9 mouse cellular contexts compared by ENCODE assay signal in the genomic region with DNA sequence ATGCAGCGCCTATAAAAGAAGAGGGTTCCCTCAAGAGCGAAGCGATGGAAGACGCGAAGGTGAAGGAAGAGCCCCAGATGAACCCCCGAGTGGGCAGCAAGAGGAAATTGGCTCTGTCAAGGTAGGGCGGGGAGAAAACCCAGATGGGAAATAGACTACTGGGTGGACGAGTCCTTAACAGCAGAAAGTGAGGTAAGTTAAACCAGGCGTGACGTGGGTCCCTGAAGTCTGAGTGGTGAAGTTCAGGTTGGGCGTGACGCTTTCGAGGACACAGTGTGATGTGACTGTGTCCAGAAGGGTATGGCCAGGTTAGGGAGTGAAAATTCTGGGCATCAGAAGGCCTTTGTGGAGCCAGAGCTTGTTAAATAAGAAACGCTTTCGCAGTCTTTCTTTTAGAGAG. TPM values are rescaled to one million over a fixed set of nuclear protein-coding genes. Genes with fewer than 3 reads are reported as not detected.
DNase-seq lines count a peak whose midpoint lies in the region; ATAC-seq and TF ChIP-seq lines count a peak whose summit lies in the region.
"Had no signal": no experiment of that assay in that cellular context is flagged by ENCODE, and none has a peak within 500 bp of the region (broad histone marks: within the 10 kb centered on the region; RNA-seq: fewer than 3 reads in every experiment).

No protein-coding gene starts in this region.

- peaks cover 2% of the 10 kb centered on the region; the same call in 1 of the 2 replicates for H3K4me1 ChIP-seq in cortical plate, adult 2 months (ENCODE audit: control insufficient read depth, insufficient read depth, low read length)
- peaks cover 11% of the 10 kb centered on the region for H3K4me1 ChIP-seq in hindbrain, embryonic 16.5 days (ENCODE audit: control insufficient read depth, insufficient read depth, low read depth, low read length)
- H3K4me1 ChIP-seq in midbrain, postnatal 0 days (ENCODE audit: insufficient read depth, low read length), result peaks cover 8% of the 10 kb centered on the region; the same call in 1 of the 2 replicates

- peak overlapping the region; percentile 69; the same call in 1 of the 2 replicates for H3K27ac ChIP-seq in layer of hippocampus, adult 2 months
- no peak overlapping the region for H3K27ac ChIP-seq in cortical plate, adult 2 months (ENCODE audit: insufficient read depth, low read length)
- H3K27ac ChIP-seq in hindbrain, embryonic 16.5 days (ENCODE audit: low read depth, low read length), result no peak overlapping the region
- H3K27ac ChIP-seq in midbrain, postnatal 0 days (ENCODE audit: low read depth, low read length), result peak overlapping the region; percentile 77; the same call in 1 of the 2 replicates

- H3K27me3 ChIP-seq in hindbrain, embryonic 16.5 days (replicated peaks; ENCODE audit: control insufficient read depth, insufficient read depth, low read length), result no peaks in the 10 kb centered on the region
- H3K27me3 ChIP-seq in midbrain, postnatal 0 days (ENCODE audit: insufficient read depth, low read length), result no peaks in the 10 kb centered on the region

- no peak for TF ChIP-seq CTCF in layer of hippocampus, adult 2 months (conservative IDR thresholded peaks at IDR 0.05)
- no peak for TF ChIP-seq CTCF in cortical plate, adult 2 months (IDR thresholded peaks at IDR 0.05; ENCODE audit: extremely low read depth, insufficient read depth, low read length)
- TF ChIP-seq CTCF in midbrain, postnatal 0 days (IDR thresholded peaks at IDR 0.05), result no peak

- H3K4me2 ChIP-seq in hindbrain, embryonic 16.5 days (ENCODE audit: low read length), result peak overlapping the region; percentile 76
- H3K4me2 ChIP-seq in midbrain, postnatal 0 days (ENCODE audit: low read depth, low read length, poor library complexity, severe bottlenecking), result peak overlapping the region; percentile 80

- ATAC-seq in hindbrain, embryonic 16.5 days, result peak; percentile 2; the same call in 1 of the 2 replicates
- no peak for ATAC-seq in midbrain, postnatal 0 days (ENCODE audit: low FRiP score)

- H3K9ac ChIP-seq in hindbrain, embryonic 16.5 days (ENCODE audit: low read depth, low read length), result peak overlapping the region; percentile 61
- peak overlapping the region; percentile 82 for H3K9ac ChIP-seq in midbrain, postnatal 0 days (replicated peaks; ENCODE audit: low read length, poor library complexity, severe bottlenecking)

- WGBS in hindbrain, embryonic 16.5 days, result 36% methylated on average over 15 of the region's 15 CpGs
- WGBS in midbrain, postnatal 0 days, result 29% methylated on average over 15 of the region's 15 CpGs

- H3K36me3 ChIP-seq in hindbrain, embryonic 16.5 days (ENCODE audit: control insufficient read depth, insufficient read depth, low read length), result peaks cover 11% of the 10 kb centered on the region
- peaks cover 18% of the 10 kb centered on the region for H3K36me3 ChIP-seq in midbrain, postnatal 0 days (ENCODE audit: insufficient read depth, low read length)

- H3K4me3 ChIP-seq in layer of hippocampus, adult 2 months, result peak overlapping the region; percentile 76
- peak overlapping the region; percentile 57 for H3K4me3 ChIP-seq in cortical plate, adult 2 months (ENCODE audit: insufficient read depth, low read length)
- peak overlapping the region; percentile 67 for H3K4me3 ChIP-seq in hindbrain, embryonic 16.5 days (ENCODE audit: low read length)
- H3K4me3 ChIP-seq in midbrain, postnatal 0 days (ENCODE audit: low read depth, low read length), result peak overlapping the region; percentile 69

- no peak for DNase-seq in layer of hippocampus, adult 2 months (ENCODE audit: low spot score in 2 of 2)
- DNase-seq in layer of hippocampus, postnatal 25 days (ENCODE audit: extremely low spot score in 1 of 2, low spot score in 1 of 2), result no peak
- DNase-seq in midbrain, postnatal 0 days (ENCODE audit: low spot score), result no peak
- no peak for DNase-seq in left cerebral cortex, postnatal 4 days
- DNase-seq in layer of hippocampus, postnatal 10 days (ENCODE audit: low spot score in 2 of 2), result no peak
- DNase-seq in layer of hippocampus, postnatal 36 days, result no peak
- DNase-seq: adrenal gland, postnatal 25 days had no signal

- intact Hi-C loops in left cerebral cortex, postnatal 4 days (cut with DNase I), result no loop called here

- H3K9me3 ChIP-seq in hindbrain, embryonic 16.5 days (ENCODE audit: control insufficient read depth, low read length), result no peaks in the 10 kb centered on the region
- H3K9me3 ChIP-seq in midbrain, postnatal 0 days (ENCODE audit: low read length), result no peaks in the 10 kb centered on the region

- no peak for TF ChIP-seq POLR2A in cortical plate, adult 2 months (IDR thresholded peaks at IDR 0.05; ENCODE audit: extremely low read depth, insufficient read depth, low read length)

RNA-seq across cellular contexts. Expression of gene Znhit6, which starts 0.9 kb away (rescaled TPM):
- 10 to 100 TPM; 17.1 to 20.0 TPM for total RNA-seq in layer of hippocampus, adult 2 months (2021)
- total RNA-seq in layer of hippocampus, postnatal 25 days (2021), result 10 to 100 TPM; 14.9 to 17.2 TPM
- polyA plus RNA-seq in cortical plate, adult 2 months (2012; rRNA removed), result 11.7 and 13.8 TPM in 2 replicates
- polyA plus RNA-seq in hindbrain, embryonic 16.5 days (2015; fragmentation: Nextera tagmentation; extraction: Ambion mirVana), result 30.5 and 34.1 TPM in 2 replicates
- 8.1 and 12.0 TPM in 2 replicates for total RNA-seq in midbrain, postnatal 0 days (2014; rRNA removed)
- 34.6 and 36.6 TPM in 2 replicates for polyA plus RNA-seq in midbrain, postnatal 0 days (2015; fragmentation: Nextera tagmentation; extraction: Ambion mirVana)
- total RNA-seq in left cerebral cortex, postnatal 4 days (2021), result 10 to 100 TPM; 28.1 to 30.9 TPM
- 10 to 100 TPM; 22.9 to 28.7 TPM for total RNA-seq in layer of hippocampus, postnatal 10 days (2021)
- 10 to 100 TPM; 13.7 to 17.7 TPM for total RNA-seq in layer of hippocampus, postnatal 36 days (2021)

Comparison
In these comparisons a context has a peak if more than half of its experiments do, and no peak if none do; other contexts are left out.
1. H3K27ac ChIP-seq: peak in layer of hippocampus, adult 2 months (single experiment) and midbrain, postnatal 0 days (single experiment); none in cortical plate, adult 2 months (single experiment) and hindbrain, embryonic 16.5 days (single experiment).
2. Peak in every context shown above with its lines, with median percentiles within 50 percentile points of each other: H3K4me3 ChIP-seq.